Mouse (Mus musculus) cortical plate, adult 2 months (tissue): Measurements from ENCODE around the gene Zdhhc1.

ENCODE experiments used
- CTCF ChIP-seq: fragments of 200-500 bp; IDR thresholded peaks from 2 replicates; pipeline ENCODE4 v1.5.1; 2011; ENCODE audit warnings: mild to moderate bottlenecking, control low read depth, low read length; ENCODE audit not compliant: insufficient read depth; ENCODE audit errors: extremely low read depth
- POLR2A ChIP-seq: fragments of 200-500 bp; IDR thresholded peaks from 2 replicates; pipeline ENCODE4 v1.6.1; 2011; ENCODE audit warnings: mild to moderate bottlenecking, low read length, control low read depth; ENCODE audit not compliant: insufficient read depth; ENCODE audit errors: extremely low read depth

DNA sequence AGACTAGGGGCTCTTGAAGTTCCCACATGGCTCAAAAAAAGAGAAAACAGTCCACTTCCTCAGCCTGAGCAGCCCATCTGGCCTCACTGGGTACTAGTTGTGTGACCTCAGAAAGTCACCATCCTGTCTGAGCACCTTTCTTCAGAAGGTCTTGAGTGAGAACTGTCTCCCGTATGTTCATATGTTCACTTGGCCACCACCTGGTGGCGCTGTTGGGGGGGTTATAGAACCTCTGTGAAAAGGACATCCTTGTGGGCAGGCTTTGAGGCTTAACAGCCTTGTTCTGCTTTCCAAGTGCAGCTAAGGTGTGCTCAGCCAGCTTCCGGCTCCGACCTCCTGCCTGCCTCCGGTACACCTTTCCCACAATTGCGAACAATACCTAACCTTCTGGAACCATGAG lies 15.2 kb downstream of the Zdhhc1 start:
- TF ChIP-seq CTCF, result peak; percentile 55
- no peak for TF ChIP-seq POLR2A
